Mouse (Mus musculus): ENCODE measurements around the gene Plvap.

DNA sequence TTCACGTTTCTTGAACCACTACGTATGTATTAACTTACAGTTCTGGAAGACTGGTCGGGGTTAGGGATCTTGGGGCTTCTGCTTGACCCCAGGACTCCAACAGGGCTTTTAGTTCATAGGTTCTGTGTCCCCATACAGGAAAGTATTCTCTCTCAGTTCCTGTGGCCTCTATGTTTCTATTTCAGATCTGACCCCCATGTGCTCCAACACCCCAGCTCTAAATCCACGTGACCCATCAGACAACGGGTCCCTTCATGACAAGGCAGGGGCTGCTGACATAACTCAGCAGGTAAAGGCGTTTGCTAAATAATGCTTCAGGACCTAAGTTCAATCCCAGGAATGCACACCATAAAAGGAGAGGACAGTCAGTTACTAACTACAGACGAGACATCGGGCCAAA is 45.8 kb downstream of the Plvap start:
- no peak for TF ChIP-seq POLR2A (IDR thresholded peaks at IDR 0.05; ENCODE audit: borderline replicate concordance, control insufficient read depth, low read depth, low read length)
- no peak for TF ChIP-seq CTCF (IDR thresholded peaks at IDR 0.05; ENCODE audit: control insufficient read depth, insufficient read depth, low read length)

All from bone marrow, adult 2 months (tissue).